Mouse (Mus musculus) cerebellum, adult 9-11 months (tissue): ENCODE measurements at regions not wholly inside any gene's neighbourhood (a gene's known extent, or its start where the extent isn't known, plus 50 kb on each side); places are given as distances from the start of the nearest gene placed in this dataset.

Experiments used
- DNase-seq: peaks from one replicate; pipeline ENCODE4 v3.0.0; 2022

DNA sequence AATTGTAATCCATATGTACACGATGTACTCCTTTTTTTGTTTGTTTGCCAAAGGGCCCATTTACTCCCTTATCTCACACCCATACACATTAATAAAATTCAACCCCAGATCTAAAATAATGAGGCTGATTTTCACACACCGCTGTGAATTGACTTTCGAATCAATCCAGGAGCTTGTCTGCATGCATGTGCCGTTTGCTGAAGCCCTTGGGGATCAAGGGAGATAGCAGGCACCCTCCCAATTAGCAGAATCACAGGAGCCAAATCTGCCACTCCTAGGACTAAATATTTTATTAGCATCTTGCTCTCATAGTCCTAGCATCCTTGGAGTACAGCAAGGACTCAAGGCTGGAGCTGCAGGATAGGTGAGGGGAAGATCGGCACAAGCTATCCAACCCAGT, 520.0 kb upstream of the Mpdz start:
- no peak for DNase-seq

DNA sequence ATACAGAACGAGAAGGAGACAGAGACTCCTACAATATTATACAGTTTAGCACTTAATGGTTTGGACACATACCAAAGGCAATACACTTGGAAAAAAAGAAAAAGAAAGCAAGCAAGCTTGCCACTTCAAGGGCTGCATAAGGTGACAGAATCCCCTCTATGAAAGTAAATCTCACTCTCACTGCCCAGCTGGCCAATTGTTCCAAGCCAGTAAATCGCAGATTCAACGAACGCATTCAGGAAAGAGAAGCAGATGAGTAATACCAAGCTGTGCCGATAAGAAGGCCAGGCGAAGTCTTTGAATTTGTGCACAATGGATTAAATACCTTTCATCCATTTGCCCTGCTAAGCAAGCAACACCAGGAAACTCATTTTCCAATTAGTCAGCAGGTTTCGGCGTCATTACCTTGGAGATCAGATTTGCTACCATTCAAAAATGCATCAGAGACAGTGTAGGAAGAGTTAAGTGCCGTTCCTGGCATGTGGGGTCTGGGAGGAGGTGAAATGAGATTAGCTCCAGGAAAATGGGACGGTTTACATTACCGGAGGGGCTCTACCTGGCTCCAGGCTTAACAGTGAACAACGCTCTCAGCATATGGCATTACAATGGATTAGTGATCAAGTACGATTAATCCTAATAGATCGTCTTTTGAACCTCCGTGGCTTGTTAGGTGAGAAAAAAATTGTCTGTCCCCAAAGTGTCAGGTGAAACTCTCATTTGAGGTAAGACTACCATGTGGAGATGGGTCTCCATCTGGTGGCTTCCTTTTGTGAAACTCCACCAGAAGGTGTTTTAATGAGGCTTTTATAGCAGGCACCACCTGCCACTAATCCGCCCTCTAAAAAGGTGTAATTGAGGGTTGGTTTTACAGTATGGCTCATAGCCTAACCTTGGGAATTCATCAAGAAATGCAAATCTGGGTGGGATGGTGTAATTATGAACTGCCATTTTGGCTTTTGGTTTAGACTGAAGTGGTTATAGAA, 518.2 kb upstream of the Mpdz start:
- DNase-seq, result peak; percentile 69

DNA sequence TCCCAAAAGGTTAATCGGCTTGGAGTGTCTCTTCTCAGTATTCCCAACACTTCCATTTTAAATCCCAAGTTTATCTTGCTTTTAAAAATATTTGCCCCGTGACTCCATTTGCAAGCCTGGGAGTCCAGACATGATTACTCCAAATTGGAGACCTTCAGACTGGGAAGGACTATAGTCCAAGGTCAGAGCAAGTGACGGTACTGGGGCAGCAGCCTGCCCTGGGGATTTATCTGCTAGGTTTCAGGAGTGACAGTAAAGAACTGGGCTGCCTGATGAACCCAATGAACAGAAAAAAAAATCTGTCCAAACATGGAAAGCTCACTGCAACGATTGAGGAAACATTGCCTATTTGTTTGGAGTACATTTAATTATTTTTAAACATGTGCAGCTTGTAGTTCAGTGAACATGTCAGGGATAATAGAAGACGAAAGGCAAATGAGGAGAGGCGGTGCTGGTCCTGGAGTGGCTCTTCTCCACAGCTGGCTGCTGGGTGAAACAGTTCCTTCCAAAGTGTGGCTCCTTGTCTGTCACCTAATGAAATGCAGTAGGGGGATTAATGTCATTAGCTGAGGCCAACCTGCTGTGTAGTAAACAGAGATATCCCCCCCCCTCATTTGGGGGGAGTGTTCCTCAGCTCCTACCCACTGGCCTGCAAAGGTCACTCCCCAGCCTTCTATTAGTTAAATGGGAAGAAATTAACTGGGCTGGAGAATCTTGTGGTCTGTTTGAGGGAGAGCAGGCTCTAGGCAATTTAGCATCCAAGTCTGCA, 514.5 kb upstream of the Mpdz start:
- DNase-seq, result no peak

DNA sequence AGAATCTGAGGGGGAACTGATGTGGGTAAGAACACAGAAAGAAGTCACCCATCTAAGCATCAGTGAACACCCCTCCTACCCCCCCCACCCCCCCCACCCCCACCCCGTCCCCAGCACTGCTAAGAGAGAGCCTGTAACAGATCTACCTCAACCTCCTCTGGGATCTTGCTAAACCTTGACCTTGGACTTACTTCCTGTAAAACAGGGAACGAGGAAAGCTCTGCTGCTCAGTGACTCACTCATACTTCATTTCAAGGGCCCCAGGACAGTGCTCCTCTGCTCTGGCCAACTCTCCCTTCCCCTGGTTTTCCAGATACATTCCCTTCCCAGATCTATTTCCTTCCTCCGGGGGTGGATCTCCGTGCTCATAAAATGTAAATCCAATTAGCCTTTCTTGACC, 510.4 kb upstream of the Mpdz start:
- no peak for DNase-seq

DNA sequence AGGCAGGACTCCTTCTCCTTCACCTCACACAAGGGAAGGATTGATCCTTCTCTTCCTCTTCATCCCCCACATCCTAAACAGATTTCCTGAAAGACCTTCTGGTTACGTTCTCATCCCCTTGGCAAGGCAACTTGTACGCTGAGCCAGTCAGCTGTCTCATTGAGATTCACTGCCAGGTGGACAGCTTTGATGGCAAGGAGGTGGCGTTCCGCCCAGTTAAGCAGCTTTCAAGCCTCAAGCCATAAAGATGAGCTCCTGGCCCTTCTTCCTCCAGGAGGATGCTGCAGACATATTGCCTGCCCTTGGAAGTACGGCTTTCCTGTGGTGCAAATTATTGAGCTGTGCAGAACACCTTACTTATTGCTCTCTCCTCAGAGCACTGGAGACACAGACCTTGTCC, 494.8 kb upstream of the Mpdz start:
- DNase-seq, result peak; percentile 99

DNA sequence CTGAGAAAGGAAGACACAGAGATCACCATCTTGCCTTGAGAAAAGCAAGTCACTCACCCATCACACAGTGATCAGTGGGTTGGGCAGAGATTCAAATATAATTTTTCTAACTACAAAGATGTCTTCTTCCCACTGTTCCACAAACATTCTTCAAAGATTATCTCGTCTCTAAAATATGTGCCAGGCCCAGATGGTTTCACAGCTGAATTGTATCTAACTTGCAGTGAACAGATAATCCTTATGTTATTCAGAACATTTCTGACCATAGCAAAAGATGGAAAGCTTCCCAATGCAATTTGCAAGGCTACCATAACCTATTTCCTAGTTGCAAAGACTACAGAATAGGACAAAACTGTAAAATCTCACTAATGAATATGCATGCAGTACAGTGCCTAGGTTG, 488.3 kb upstream of the Mpdz start:
- DNase-seq, result no peak

DNA sequence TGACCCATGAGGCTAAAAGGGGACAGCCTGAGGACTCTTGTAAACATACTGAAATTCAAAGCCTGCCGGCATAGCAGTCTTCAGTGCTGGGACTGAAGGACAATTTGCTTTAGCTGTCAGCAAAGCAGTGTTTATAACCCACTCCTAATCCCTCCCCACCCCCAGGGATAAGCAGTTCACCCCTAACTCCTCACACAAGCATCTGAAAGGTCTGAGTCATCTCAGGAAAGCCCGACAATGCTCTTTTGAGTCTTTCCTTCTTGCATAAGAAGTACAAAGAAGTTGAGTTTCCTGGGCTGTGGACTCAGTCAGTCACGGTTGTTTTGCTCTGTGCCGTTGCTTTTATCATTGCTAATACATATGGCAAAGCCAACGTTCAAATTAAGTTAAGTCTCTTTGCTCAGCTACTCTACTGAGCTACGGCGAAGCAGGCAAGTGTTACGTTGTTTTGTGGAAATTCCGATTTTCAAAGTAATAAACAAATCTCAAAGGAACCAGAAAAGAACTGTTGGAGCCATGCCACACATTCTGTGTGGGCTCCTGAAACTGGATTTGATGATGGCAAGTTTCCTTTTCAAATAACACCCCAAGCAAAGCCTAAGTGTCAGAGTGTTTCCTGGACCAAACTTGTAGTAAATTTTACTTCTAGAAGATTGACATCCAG, 486.1 kb upstream of the Mpdz start:
- no peak for DNase-seq

DNA sequence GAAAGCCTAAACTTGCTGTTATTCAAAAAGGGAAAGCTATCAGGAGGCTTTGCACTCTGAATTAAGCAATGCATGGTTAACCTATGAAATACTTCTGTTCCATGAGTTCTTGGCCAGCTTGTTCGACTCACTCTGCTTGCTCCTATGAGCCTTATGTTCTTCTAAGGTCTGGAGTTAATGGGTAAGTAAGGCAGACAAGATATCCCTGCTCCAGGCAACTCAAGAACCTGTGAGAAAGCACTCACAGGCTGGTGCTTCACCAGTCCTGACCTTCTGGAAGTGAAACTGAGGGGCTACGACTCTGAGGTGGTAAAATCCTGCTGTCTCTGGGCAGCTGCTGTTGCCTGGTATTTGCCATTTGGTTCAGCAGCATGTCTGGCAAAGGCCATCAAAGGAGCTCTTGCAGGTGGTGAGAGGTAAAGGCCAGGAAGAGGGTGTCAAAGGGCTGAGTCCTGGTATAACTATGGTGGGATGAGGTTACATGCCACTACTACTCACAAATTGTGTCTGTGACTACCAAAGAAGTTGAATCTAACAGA, 484.6 kb upstream of the Mpdz start:
- DNase-seq, result no peak

DNA sequence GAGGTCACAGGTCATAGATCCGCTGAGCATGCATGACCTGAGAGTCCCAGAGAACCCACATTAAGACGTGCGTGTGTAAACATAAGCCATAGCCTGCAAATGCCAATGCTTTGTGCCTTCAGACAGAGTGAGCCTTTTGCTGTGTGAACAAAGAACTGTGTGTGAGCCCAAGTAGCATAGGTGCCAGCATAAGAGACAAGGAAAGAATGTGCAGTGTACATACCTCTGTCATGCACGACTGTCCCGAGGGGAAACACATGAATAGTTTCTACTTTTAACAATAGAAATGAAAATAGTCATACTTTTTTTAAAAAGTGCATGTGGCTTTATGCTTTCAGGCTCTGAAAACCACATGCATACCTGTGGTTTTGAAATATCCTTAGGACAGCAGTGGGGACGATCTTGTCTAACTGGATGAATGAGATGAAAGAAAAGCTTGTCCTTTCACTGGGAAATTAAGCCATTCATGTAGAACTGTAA, 484.1 kb upstream of the Mpdz start:
- no peak for DNase-seq

DNA sequence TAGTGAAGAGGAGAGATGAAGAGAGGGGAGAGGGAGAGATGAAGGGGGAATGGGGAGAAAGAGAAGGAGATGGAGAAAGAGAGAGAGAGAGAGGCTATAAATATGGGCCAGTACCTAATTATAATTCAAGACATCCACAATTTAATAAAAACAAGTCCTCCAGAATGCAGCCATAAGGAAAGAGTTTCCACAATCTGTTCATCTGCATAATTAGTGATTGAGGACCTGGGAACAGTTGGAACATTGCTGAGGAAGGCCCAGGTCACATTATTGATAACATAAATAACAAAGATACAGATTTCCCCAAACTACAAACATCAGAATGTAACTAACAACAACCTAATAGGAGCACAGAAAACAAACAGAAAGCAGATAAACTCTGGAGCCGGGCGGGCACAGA, 483.0 kb upstream of the Mpdz start:
- DNase-seq, result no peak

DNA sequence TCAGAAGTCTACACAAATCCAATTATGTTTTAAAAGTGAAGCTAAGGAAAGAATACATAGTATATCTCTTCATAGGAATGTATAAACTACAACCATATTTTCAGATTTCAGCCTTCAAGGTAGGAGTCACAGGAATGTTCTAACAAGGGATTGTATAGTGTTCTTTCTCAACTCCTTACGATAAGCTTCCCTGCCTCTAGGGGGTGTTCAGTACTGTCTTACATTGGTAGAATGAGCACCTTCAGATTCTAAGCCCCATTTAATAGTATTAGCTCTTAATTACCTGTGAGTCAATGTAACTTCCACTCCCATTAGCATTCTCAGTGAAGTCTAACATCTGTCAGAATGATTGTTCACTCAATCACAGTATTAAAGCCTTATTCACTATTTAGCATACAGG, 481.5 kb upstream of the Mpdz start:
- DNase-seq, result no peak

DNA sequence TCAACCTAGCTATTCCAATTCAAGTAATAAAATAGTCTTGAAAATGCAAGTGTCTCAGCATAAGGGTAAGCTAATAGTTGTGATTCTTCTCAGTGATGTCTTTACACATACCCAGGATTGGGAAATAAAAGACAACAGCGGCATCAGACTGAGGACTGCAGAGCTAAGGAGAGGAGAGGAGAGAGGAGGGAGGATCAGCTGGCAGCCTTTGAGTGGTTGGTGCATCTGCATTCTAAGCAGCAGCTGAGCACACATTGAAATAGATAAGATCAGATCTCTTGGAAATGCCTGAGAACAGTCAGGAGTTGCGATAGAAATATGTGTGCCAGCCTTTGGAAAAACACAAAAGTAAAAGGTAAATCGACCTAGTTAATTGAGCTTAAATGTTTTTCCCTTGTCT, 480.3 kb upstream of the Mpdz start:
- DNase-seq, result no peak

DNA sequence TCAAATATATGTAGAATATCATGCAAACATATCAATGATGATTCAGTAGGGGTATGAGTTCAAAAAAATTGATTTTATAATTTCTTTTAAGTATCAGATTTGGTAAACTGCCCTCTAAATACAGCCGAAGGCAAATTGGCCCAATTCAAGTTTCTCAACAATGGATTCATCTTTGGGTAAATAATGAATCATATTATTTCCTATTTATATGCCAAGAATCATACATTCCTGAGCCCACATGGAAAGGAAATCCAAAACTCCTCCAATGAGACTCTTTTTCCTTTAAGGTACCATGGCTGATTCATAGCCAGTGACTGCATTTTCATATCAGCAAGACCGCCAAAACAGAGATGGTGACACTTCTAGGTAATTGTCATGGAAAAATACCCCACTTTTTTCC, 472.4 kb upstream of the Mpdz start:
- no peak for DNase-seq

DNA sequence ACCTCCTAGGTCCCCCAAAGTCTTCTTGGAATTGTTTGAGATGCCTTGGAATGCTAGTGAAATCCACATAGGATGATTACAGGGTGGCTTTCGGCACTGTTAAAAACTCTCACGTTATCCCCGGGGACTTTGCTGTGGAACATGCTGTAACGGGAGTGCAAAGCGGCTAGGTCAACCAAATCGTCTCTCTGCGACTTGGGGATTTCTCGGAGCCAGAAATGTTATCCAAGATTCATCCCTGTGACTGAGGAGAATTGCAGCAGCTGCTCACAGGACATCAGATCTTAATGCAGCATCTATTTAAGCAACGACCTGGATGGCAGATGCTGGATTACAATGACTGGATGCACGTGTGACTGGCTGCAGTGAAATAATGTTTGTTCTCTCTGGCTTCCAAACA, 470.7 kb upstream of the Mpdz start:
- no peak for DNase-seq

DNA sequence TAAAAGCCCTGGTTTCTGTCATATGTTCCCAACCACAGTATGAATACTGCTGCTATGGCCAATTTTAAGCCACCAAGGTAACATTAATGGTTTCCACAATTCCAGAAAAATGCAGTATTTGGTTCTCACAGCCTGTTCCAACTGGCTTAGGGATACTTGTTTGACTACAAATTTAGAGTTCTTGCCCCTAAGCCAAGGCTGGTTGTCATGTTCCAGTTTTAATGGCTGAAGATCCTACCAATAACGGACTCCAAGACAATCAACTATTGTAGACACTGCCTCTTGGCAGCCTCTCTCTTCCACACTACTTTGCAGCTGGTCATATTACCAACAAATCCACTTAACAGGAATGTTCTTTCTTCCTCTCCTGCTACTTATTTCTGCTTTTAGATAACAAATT, 470.0 kb upstream of the Mpdz start:
- no peak for DNase-seq

DNA sequence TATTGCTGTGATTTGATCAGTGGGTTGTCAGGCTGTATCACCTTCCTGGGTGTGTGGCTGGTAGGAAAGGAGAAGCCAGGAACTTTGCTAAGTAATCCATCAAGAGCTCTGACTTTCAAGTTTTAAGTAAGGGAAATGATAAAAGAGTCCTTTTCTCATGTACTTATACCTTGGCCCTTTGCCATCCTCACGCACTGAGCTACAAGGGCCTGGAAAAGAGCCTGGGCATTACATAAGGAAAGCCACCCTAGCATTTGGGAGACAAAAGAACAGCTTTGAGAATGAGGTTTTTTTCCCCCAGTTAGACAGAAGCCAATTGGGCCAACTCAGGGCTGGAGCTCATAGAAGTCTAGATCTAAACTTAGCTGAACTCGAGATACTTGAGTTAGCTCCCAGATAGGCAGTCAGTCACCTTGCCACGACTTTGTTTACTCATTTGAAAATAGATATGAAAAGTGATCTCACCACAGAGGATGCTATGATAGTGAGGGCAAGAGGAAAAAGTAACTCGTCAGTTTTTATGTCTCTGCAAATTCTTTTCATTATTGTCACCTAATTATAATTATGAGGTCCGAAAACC, 457.4 kb upstream of the Mpdz start:
- no peak for DNase-seq

DNA sequence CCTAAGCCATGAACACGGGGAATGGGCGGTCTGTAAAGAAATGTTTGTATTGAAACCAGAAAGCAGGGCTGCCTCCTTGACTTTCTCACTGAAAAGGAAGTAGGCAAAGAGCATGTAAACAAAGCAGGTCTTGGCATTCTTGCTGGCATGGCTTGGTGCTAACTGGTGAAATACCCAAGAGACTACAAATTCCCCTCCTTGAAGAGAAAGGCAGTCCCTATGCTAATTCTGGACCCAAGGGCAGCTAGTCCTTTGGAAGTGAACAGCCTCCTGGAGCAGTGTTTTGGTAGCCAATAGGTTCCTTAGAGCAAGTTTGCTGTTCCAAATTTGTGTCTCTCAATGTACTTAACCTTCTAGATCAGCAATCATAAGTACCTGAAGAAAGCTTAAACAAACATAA, 456.0 kb upstream of the Mpdz start:
- DNase-seq, result no peak

DNA sequence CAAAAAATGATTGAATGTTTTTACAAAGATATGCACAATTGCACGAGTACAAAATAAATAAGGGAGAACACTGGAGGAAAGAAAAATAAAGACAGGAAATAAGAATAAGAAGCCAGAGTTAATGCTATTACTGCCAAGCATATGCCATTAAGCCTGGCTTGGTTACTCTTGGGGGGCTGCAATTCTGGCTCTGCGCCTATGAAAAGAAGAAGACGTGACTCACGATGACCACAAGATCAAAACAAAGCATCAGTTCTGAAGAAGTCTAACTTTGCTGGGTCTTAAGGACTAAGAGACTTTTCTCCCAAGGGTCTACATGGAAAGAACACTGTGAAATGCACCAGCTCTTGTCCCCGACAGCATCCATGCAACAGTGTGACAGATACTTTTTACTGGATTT, 454.8 kb upstream of the Mpdz start:
- no peak for DNase-seq

DNA sequence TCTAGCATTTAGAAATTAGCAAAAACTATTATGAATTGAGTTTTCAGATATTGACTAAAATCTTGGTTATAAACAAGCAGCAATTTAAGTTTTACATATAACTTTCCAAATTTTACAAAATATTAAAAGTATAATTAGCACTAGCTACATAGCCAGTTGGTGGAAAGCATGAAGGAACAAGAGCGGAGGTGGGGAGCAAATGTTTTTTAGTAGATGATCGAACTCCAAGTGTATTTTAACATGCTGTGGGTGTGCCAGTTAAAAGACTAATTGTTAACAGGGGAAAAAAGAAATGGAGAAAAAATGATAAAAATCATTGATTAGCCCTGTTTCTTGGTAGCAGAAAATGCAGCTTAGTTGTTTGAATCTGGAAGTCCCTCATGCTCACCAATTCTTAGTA, 426.3 kb upstream of the Mpdz start:
- DNase-seq, result no peak

DNA sequence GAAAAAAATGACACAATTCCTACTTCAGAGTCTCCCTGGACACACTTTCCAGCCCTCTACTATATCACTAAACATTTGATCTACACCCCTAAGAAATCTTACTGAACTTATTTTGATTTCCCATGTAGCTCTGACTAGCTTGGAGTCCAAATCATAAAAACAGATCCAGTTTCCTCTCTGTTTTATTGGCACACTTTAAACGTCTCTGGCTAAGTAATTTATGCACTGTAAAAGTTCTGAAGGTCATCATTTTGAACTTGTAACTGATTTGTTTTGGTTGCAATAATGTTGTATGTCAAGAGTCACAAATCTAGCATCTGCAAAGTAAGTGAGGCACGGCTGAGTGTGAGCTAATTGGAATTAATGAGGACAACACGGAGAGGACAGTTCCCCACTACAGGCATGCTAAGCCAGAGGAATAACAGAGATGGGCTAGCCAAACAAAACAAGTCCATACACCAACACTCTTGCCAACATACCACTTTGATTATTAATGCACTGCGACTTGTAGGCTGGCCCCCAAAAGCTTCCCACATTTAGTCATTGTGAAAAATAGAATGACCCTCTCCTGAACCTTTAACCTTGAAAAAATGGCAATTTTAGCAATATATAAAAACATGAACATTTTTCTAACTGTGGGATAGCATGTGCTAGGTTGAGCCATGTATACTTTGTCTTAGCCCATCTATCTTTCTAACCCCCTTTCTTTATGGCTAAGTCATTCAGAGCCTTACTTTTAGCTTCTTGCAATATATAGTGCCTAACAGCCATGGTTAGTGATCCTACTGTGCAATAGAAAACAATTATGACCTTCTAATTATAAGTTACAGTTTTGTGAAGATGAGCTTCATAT, 399.3 kb upstream of the Mpdz start:
- DNase-seq, result no peak

DNA sequence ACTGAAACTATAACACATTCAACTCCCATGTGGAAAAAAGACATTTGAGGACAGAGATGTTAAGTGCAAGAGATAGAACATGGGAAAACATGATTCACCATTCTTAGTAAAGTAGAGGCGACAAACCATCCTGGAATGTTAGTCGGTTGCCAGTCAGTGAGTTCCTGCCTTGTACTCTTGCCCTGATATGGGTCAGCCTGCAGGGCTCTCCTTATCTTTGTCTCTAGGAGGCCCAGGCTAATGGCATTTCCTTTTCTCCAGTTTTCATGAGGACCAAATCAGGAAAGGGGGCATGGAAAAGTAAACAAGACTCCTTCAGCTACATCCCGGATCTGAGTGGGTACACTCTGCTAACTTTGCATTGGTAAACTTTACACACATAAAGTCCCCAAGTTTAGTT, 387.4 kb upstream of the Mpdz start:
- DNase-seq, result no peak

DNA sequence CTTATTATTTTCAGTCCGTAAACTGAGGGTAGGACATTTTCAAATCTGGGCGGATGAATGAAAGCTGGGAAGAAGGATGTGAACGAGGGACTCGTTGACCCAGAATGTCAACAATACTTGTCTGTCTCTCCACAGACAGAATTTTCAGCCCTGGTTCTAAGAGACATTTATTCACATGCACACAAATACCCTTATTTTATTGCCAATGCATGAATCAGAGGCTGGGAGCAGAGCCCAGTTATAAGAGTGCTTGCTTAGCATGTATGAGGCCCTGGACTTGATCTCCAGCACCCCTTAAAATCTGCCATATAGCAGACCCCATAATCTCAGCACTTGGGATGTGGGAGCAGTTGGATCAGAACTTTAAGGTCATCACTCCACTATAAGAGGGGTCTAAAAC, 384.8 kb upstream of the Mpdz start:
- no peak for DNase-seq
